Mouse (Mus musculus) gonadal fat pad, adult 2 months (tissue): ENCODE measurements around the gene Mapkap1. TPM values are rescaled to one million over a fixed set of nuclear protein-coding genes. Genes with fewer than 3 reads are reported as not detected.

Experiments
- polyA plus RNA-seq: library from polyadenylated mRNA; depleted of rRNA; stranded (reverse); fragments of >200 nt; gene quantifications from 2 replicates; pipeline ENCODE4 v1.2.3, GENCODE M21; 2012; rRNA removed

Gene Mapkap1
- polyA plus RNA-seq, 1 experiment = 50.4 TPM

Other genes with a start within 250 kb of the Mapkap1 start
- 6.8 and 7.1 TPM in 2 replicates for gene Pbx3, start 33.6 kb upstream of the Mapkap1 start, polyA plus RNA-seq